Mouse (Mus musculus): ENCODE results near the gene 2610301B20Rik.
"Not testable (repeated sequence)": the region's sequence is repeated elsewhere in the genome, so short reads cannot be mapped to it uniquely, and the experiment has no call there.

Gene 2610301B20Rik

DNA sequence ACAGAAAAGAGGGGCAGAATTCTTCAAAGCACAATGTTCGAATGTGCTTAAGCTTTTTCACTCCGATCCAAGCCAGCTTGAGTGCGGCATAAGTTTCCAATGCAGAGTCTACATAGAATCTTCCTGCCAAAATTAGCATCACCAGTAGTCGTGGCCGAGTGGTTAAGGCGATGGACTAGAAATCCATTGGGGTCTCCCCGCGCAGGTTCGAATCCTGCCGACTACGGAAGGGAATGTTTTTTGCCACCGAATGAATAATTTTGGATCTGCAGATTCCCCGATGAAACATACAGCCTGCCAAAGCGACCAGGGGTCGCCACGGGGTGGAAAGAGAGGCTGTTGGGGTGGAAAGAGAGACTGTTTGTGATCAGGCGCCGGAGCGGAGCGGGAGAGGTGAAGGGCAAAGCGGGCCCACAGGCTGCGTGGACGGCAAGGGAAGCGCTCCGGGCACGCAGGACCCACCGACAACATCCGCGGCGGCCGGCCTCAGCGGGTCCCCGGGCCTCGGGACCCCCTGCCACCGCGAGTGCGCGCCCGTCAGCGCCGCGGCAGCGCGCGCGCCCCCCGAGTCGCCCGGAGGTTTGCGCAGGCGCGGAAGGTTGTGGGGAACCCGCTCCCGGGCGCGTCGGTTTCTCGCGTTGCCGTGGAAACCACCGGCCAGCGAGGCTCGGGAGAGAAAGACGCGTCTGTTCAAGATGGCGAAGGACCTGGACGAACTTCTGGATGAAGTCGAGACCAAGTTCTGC is at the start of gene 2610301B20Rik:
Gene 2610301B20Rik (plus strand): TSS at position 579 of the 746 bp plus-strand sequence.
- peak; percentile 93 for DNase-seq (ENCODE audit: low spot score)

DNA sequence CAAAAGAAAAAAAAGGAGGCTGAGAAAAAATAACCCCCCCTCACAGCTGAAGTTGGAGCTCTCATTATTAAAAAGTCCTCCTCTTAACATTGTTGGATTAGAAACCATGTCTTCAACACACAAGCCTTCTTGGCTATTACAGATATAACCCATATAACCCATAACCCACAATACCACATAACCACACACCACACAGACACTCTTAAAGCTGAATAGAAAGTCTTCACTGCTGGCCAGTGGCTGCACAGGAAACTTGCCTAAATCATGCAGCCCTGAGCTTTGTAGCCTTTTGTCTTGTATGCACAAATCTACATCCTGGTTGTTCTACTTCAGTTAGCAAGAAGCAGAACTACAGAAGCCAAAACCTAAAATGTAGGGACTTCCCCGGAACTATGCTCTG is 41.0 kb upstream of the 2610301B20Rik start:
- no peak for DNase-seq (ENCODE audit: low spot score)

DNA sequence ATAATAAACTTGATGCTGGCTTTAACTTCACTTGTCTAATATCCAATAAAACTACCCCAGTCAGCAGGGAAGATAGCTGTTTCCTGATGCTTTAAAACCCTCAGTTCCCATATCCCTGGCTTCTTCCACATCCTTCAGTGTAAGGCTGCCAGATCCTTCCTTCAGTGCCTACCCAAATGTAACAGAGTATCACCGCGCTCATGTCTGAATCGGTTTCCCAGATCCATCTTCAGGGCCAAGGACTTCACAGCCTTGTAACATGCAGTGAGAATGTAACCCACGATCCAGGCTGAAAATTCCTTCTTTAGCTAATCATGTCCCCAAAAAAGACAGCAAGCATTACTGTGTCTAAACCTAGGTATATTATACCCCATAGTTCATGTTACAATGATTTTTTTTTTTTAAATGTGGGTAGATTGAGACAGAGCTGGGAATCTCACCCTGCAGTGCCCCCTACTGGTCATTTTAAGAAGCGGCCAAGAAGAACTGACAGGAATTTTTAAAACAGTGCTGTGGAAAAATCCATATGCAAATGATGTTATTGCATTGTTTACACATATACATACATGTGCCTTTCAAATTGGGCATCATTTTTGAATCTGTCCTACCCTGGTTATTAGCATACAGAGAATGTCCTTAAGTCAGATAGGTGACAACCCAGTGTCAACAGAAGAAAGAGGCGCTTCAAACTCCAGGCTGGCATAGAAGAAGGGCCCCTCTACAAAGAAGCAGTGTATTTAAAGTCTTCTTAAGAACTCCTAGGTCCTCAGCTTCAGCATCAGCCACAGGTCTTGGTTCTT is 38.8 kb upstream of the 2610301B20Rik start:
- peak; percentile 24 for DNase-seq (ENCODE audit: low spot score)

DNA sequence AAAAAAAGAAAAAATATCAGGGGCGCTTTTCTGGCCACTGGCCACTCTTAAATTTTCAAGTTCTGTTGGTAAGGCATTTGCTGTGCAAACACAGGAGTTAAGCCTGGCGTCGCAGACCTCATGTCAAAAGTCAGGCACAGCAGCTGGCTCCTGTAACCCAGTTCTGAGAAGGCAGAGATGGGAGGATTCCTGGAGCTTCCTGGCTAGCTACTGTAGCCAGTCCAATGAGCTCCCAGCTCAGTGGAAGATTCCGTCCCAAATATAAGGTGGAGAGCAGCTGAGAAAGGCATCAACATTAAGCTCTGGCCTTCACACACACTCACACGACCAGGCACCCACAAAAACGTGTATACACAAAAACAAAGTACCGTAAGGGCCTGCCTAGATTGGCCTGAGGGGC is 28.4 kb upstream of the 2610301B20Rik start:
- no peak for DNase-seq (ENCODE audit: low spot score)

DNA sequence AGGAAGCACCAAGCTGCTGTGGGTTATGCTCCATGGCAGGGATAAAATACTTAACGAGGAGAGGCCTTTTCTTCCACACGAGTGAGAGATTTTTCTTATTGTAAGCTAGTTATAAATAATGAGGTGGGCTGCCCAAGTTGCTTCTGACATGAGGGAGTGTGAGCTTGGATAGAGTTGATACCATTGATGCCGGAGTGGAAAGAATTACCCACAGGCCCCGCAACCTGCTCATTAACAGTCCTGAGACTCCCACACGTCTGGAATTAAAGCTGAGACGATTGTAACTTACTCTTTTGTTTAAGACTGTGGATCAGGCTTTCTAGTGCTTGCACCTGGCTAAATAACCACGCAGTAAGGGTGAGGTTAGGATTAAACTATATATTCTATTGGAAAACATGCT is 24.5 kb upstream of the 2610301B20Rik start:
- no peak for DNase-seq (ENCODE audit: low spot score)

DNA sequence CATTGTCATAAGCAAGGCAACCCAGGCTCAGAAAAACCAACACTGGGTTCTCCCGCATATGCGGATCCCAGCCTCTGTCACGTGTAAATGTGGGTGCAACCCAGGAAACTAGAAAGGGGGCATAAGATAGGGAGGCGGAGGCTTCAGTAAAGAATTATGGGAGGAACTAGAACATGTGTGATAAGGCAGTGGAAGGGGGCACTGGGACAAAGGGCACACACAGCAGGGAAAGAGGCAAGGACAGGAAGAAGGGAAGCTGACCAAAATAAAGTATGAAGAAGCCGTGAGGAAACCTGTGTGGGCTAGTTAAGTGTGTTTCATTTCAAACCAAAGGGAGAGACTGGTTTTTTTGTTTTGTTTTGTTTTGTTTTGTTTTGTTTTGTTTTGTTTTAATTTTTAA is 23.3 kb upstream of the 2610301B20Rik start:
- no peak for DNase-seq (ENCODE audit: low spot score)

DNA sequence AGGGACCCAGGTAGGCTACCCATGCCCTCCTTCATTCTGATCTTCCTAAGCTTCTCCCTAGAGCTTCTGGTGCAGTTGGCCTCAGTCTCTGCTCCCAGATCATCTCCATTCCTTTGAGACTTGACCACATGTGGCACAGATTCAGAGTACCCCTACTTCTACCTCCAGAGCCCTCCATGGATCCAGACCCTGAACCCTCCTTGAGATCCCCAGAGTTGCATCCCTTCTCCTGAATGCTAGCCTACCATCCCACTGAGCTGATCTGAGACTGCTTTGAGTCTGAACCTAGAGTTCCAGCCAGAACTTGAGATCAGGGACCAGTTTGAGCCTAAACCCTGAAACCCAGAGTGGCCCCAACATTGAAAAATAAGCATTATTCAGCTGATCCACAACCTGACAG is 15.1 kb upstream of the 2610301B20Rik start:
- no peak for DNase-seq (ENCODE audit: low spot score)

DNA sequence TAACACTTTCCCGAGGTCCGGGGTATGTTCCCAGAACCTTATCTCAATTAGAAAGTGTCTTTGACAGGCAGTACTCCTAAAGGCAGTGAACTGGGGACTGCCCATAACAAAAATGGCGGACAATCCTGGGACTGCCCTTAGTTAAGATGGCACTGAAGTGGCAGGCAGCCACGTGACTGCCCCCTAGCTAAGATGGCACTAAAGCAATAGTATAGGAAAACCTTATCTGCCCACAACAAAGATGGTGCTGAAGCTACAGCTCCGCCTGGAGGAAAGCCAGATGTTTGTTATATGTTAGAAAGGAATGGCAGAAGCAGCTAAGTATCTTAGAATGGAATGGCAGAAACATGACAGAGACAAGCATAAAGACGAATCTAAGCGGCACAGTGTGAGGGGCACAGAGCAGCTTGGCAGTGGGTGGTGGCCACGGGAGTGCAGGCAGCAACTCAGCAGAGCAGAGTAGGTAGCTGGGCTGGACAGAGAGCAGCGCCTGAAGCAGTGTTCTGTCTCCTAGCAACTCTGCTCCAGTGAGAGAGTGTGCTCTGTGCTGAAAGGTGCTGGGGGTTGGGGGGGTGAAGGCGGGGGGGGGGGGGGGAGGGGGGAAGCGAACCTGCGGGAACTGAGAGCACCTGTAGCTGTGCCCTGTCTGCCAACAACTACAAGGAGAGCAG is 14.3 kb upstream of the 2610301B20Rik start:
- DNase-seq (ENCODE audit: low spot score), result no peak

DNA sequence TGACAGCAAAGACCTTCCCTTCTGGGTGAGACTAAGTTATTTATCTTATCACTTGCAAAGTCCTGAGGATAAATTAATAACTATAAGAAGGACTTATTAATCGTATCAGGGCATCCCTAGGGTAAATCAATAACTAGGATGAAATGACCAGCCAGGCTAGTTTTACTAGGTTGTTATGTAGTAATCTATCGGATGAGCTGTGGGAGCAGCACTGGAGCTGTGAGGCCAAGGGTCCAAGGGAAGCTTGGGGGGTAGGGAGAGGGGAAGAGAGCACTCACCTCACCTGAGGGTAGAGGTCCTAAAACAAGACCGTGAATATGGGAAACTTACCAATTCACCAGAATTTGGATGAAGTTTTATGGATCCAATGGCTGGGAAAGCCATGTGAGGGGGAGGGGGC is 13.5 kb upstream of the 2610301B20Rik start:
- no peak for DNase-seq (ENCODE audit: low spot score)

DNA sequence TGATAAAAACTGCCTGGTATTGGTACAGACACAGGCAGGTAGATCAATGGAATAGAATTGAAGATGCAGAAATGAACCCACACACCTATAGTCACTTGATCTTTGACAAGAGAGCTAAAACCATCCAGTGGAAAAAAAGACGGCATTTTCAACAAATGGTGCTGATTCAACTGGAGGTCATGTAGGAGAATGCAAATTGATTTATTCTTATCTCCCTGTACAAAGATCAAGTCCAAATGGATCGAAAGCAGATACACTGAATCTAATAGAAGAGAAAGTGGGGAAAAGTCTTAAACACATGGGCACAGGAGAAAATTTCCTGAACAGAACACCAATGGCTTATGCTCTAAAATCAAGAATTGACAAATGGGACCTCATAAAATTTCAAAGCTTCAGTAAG is 11.4 kb upstream of the 2610301B20Rik start:
- DNase-seq (ENCODE audit: low spot score), result not testable (repeated sequence)

DNA sequence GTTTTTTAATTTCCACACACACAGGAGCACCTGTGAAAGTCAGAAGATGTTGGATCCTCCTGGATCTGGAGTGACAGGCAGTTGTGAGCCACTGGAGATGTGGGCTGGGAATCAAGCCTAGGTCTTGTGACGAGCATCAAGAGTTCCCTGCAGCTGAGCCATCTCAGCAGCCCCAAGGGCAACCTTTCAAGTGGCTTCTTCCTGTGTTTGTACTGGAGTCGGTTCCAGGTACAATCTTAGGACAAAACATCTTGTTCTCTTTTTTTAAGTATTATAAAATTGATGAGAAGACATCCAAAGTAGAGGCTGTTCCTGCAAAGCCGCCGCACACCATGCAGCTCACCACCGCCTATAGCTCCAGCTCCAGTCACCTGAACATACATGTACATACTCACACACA is 2.1 kb upstream of the 2610301B20Rik start:
- DNase-seq (ENCODE audit: low spot score), result no peak

DNA sequence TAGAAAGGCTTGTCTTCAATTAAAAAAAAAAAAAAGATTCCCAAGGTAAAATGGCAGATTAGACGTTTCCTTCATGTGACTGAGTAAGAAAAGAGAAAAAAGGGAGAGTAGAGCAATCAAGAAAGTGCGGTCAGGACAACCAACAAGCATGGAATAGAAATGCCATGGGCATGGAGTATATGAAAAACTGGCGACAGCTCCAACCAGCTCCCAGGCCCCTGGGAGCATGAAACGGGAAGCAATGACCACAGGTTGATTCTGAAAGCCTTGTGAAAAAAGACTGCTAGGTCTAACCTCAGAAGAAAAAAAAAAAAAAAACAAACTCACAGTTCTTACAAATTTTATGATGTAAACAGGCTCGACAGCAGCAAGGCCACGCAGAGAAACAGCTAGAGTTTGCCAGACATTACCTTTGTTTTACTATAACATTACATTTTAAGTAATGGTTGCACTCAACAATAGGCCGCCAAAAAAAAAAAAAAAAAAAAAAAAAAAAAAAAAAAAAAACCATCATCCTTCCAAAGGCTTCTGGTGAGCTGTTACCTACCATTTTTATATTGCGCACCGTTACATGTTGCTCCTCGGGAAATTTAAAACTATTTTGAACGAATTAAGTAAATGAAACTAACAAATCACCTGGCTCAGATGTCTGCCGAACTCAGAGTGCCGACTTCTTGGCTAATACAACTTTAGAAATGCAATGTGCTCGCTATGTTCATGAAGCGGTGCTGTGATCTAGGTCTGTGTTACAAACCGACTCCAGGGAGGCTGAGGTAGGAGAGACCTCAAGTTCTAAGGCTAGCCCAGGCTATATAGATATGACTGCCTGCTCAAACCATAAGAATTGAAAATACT is 1.4 kb upstream of the 2610301B20Rik start:
- no peak for DNase-seq (ENCODE audit: low spot score)

DNA sequence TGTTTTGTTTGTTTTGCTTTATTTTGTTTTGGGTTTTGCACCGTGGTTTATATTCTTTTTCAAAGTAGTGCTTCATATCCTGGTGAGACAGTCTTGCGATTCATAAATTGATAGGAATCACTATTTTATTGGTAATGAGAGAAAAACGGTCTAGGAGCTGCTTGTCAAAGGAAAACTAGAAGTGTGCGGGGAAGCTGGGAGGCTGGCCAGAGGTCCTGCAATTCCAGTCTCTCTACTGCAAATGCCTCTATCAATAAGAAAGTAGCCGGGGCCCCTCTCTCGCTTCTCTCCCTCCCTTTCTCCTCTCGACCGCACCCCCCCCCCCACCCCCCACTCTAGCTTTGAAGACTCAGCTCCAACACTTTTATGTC is 764 bp upstream of the 2610301B20Rik start:
- no peak for DNase-seq (ENCODE audit: low spot score)

DNA sequence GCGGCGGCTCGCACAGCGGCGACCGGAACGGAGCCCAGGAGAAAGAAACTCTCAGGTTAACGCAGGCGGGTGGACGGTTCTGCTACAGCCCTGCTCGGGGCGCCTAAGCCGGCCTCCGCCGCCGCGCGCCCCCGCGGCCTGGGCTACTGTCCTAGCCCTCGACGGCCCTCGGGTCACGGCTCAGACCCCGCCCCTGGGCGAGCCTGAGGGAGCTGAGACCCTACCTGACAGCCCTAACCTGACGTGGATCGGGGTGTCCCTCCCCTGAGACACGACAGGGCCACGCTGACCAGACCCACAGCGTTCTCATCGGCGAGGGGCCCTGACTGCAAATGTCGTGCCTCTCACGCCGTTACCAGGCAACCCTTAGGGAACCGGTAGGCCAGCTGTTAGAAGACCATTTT is 422 bp downstream of the 2610301B20Rik start:
- peak; percentile 80 for DNase-seq (ENCODE audit: low spot score)

DNA sequence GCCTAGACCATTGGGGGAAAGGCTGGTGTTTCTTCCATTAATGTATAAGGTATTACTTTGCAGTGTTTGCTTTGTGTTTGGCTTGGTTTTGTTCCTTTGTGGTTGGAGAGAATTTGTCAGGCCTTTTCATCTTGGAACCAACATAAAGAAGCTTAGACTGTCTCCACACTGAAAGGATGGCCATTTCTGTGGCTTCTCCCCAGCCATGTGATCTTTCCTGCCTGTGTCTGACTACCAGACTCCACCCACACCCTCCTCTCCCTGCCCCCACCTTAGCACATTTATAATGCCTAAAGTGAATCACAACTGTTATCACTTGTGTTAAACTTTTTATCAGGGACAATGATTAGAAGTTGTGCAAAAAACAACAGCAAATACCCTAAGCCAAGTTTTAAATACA is 1.1 kb downstream of the 2610301B20Rik start:
- no peak for DNase-seq (ENCODE audit: low spot score)

DNA sequence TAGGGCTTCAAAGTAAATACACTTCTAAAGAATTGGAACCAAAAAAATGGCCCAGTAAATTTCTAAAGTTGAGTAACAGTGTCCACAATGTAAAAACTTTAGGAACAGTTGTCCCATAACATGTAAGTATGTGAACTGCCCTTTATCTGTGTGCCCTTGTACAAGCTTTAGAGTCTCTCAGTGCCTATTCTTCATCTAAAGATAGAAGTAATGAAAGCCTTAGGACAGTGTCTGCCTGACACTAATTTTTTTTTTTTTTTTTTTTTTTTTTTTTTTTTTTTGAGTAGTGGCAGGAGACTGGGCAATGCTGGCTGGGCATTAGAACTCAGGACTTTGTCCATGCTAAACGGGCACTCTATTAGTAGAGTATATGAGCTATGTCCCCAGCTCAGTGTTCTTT is 2.8 kb downstream of the 2610301B20Rik start:
- DNase-seq (ENCODE audit: low spot score), result no peak

DNA sequence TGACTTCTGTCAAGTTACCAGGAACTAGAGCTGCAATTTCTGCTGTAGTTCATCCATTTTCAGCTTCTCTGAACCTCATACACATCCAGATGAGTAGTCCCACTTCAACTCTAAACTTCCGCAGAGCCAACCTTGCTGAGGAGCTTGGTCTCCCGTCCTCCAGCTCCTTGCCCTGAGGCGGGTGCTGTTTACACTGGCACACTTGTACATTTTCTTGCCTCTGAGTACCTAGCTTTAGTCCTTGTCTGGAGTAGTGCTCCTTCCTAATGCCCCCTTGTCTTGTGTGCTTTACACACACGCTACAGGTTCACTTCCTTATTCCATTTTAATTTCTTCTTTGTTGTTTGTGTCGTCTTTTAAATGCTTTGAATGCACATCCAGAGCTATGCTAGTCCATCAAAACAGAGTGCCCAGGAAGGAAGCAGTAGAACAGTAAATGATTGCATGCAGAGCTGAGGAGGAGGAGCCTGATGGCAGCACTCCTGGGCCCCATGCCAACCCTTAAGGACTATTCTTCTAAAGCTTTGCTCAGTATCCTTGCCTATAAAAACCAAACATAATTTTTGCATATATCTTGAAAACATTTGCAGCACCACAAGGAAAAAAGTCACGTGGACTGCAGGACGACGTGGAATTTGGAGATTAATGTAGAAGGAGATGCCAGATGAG is 9.6 kb downstream of the 2610301B20Rik start:
- no peak for DNase-seq (ENCODE audit: low spot score)

DNA sequence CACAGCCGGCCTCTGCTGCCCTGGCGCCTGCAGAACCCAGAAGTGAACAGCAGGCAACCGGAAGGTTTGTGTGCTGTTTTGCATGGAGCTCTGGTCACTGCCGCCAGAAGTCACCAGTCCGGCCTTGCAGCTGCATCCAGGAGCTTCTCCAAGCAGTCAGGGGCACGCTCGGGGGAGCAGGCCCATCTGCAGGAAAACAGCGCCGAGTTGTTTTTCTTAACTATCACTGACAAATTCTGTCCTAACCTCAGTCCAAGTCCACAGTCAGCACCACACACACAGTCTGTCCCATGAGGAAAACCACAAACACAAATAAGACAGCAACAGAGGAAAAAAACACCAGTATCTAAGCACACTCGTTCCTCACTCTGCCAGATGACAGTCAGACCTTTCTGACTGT is 14.5 kb downstream of the 2610301B20Rik start:
- no peak for DNase-seq (ENCODE audit: low spot score)

DNA sequence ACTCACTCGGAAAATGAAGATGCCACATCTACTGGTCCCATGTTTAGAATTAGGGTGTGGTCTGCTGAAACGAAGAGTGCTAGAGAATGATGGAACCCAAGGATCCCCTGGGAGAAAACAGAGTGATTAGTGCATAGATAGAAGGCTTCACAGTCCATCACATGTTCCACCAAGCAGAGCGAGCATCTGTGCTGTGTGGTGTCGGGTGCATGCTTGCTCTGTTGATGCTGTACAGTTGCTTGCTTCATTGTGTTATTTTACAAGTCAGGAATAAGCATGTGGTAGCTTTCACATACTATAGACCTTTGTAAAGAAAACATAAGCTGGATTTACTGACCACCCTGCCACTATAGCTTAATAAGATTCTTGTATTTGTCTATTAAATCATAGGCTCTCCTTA is 22.0 kb downstream of the 2610301B20Rik start:
- DNase-seq (ENCODE audit: low spot score), result no peak

DNA sequence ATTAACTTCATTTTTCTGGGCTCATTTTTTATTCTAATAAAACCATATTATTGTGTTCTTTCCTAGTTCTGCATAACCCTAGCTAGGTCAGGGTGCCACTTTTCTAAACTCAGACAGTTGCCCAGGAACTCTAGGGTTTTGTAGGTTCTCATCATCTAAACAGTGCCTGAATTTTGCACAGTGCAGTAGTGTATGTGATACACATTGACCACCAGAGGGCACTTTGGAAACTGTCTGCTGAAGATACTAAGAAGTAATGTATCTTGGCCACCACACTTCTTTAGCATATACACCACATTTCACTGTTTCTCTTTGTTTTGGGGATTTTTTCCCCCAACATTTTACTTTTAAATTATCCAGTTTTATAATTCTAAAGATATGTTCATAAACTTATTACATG is 22.6 kb downstream of the 2610301B20Rik start:
- no peak for DNase-seq (ENCODE audit: low spot score)

DNA sequence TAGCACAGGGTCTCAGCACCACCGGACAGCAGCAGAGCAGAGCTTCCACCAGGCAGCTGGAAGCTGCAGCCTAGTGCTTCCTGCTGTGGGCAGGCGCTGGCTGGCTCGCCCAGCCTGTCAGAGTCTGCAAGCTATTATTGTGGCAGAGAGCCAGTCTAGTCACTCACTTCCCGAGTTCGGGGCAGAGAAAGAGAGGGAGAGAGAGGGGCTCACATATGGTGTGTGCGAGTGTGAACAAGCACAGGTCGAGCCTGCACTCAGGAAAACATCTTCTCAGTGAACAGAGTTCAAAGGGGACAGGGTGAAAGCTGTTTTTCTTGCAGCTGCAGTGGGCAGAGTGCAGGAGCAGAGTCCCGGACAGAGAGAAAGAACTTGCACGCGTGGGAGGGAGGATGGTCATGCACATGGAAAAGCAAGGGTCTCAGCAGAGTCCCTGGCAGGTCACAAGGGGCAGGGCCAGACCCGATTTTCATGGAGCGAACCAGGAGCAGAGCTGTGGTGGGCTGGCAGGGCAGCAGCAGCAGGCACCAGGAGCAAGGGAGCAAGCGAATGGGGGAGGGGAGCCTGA is 31.0 kb downstream of the 2610301B20Rik start:
- no peak for DNase-seq (ENCODE audit: low spot score)

Measured in testis, postnatal 14 days (tissue).